Mouse (Mus musculus): ENCODE results near the gene Kcna4. TPM values are rescaled to one million over a fixed set of nuclear protein-coding genes. Genes with fewer than 3 reads are reported as not detected.

Gene Kcna4
- polyA plus RNA-seq, 1 experiment from 2014 or later, result 1.1 TPM

DNA sequence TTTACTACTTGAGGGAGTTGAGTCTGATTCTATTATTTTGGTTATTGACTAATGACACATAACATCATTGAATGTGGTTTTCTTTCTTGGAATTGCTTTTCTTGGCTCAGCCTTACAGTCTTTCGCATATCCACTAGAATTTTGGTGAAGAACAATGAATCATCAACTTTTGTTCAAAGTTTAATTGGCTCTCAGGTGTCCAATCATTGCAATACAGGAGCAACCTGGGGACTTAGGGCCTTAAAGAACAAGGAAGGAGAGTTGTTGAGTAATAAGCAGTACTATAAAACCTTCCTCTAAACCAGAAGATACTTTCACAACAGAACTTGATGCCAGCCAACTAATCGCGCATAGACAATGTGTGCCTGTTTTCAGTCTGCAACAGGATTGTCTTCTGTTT lies 36.8 kb downstream of the Kcna4 start:
- Histone ChIP-seq H3K9ac (no peak overlapping the region), H3K27me3 (no peaks in the 10 kb centered on the region), H3K4me1 (no peaks in the 10 kb centered on the region), H3K4me3 (replicated peaks) (no peak overlapping the region), H3K4me2 (no peak overlapping the region), H3K9me3 (no peaks in the 10 kb centered on the region), H3K27ac (no peak overlapping the region), H3K36me3 (replicated peaks) (no peaks in the 10 kb centered on the region)
- WGBS, result 92% methylated on average over 3 of the region's 3 CpGs
- ATAC-seq (ENCODE audit: low FRiP score), result no peak

- H3K4me2 ChIP-seq, result no peak overlapping the region
- no peaks in the 10 kb centered on the region for H3K9me3 ChIP-seq
- no peaks in the 10 kb centered on the region for H3K4me1 ChIP-seq
- ATAC-seq (ENCODE audit: low FRiP score), result no peak
- H3K4me3 ChIP-seq (replicated peaks), result no peak overlapping the region
- WGBS, result 89% methylated on average over 3 of the region's 3 CpGs
- H3K9ac ChIP-seq, result no peak overlapping the region
- no peak overlapping the region for H3K27ac ChIP-seq
- no peaks in the 10 kb centered on the region for H3K36me3 ChIP-seq (replicated peaks)
- no peaks in the 10 kb centered on the region for H3K27me3 ChIP-seq
Observed at GRCm38 (mm10) chr2:107341291-107341690, 50.9 kb downstream of the Kcna4 start.

DNA sequence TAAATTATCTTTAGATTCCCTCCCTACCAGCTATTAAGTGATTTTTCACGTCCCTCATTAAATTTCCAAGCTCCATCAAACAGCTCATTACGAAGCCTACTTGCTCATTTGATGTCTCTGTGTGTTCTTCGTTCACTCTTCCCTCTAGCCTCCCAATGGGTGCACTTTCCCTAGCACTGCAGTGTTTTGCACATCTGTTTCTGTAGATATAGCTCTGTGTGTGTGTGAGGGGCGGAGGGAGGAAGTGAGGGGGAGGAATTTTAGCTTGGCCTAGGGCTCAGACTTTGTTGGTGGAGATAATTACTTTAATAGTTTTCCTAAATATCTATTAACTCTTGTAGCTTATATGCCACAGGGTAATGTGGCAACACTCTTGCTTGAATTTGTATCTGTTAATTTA lies 54.4 kb downstream of the Kcna4 start:
- H3K27ac ChIP-seq, result no peak overlapping the region
- ATAC-seq (ENCODE audit: low FRiP score), result no peak

GRCm38 (mm10) chr2:107345299-107345698 lies 54.9 kb downstream of the Kcna4 start:
- ATAC-seq (ENCODE audit: low FRiP score), result no peak
- no peak overlapping the region for H3K4me3 ChIP-seq (replicated peaks)

More for the DNA sequence above, 54.4 kb downstream of the Kcna4 start:
- no peaks in the 10 kb centered on the region for H3K4me1 ChIP-seq
- H3K4me3 ChIP-seq (replicated peaks), result no peak overlapping the region
- WGBS, result 72% methylated on average over 4 of the region's 4 CpGs
- H3K27me3 ChIP-seq, result no peaks in the 10 kb centered on the region
- no peaks in the 10 kb centered on the region for H3K36me3 ChIP-seq (replicated peaks)
- no peaks in the 10 kb centered on the region for H3K9me3 ChIP-seq
- no peak overlapping the region for H3K4me2 ChIP-seq
- H3K9ac ChIP-seq, result no peak overlapping the region

More at GRCm38 (mm10) chr2:107345299-107345698, 54.9 kb downstream of the Kcna4 start:
- H3K27ac ChIP-seq, result no peak overlapping the region
- no peaks in the 10 kb centered on the region for H3K27me3 ChIP-seq
- H3K9me3 ChIP-seq, result no peaks in the 10 kb centered on the region
- H3K4me2 ChIP-seq, result no peak overlapping the region
- no peak overlapping the region for H3K9ac ChIP-seq
- WGBS, result 77% methylated on average over 4 of the region's 4 CpGs
- H3K4me1 ChIP-seq, result no peaks in the 10 kb centered on the region
- no peaks in the 10 kb centered on the region for H3K36me3 ChIP-seq (replicated peaks)

Other genes starting within 250 kb of the Kcna4 start
- not detected in 2 replicates for gene Fshb, start 231.0 kb upstream of the Kcna4 start, polyA plus RNA-seq (2016; fragmentation: Nextera tagmentation; extraction: Ambion mirVana)